Mouse (Mus musculus) B cell, adult 2 months (primary cell): Measurements from ENCODE around the gene Cep152.

Source experiments
- DNase-seq, 2 experiments: peaks; one replicate each; pipeline ENCODE4 v3.0.0; 2022

Cep152 gene

DNA sequence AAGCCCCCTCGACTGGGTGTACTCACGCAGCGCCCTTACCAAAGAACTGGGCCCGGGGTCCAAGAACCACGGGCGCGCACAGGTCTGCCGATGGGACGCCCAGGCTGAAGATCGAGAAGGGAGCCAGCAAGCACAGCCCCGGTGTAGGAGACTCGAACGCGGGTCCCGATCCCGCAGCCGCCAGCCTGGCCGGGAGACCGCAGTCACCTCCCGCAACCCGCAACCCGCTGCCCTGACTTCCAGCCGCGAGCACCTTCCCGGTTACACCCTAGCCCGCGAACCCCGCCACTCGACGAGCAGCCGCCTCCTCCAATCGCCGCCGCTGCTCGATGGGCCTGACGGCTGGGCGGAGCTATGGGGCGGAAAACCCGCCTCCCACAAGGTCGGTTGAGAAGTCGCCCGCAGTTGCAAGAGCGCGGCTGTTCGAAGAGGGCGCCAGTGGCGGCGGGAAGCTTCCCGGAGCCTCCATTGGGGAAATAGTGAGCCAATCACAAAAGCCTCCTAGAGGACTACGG is at the start of gene Cep152:
Gene Cep152 (minus strand): TSS at position 277 of the 515 bp plus-strand sequence.
- DNase-seq = peak; percentile 94

DNA sequence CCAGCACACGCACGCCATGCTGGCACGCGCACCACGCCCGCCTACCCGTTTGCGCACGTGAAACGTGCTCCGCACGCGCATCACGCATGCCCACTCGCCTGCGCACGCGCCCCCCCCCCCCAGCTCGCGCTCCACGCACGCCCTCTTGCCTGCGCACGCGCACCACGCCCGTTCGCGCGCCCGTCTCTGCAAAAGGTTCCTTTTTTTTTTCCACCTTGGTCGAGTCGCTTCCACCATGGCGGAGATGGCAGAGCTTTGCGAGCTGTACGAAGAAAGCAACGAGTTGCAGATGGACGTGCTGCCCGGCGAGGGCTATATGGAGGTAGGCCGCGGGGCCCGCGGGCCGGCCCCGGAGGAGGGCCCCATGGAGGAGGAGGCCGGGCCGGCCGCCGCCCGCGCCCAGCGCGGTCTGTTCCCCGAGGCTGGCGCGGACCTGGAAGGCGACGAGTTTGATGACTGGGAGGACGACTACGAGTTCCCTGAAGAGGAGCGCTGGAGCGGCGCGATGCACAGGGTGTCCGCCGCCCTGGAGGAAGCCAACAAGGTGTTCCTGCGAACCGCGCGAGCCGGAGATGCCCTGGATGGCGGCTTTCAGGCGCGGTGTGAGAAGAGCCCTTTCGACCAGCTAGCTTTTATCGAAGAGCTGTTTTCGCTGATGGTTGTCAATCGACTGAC is 48.2 kb upstream of the Cep152 start, which contains the start of gene Eid1:
Gene Eid1 (plus strand): TSS at position 139 of the 675 bp plus-strand sequence.
- peak; percentile 74 to 79 for DNase-seq

DNA sequence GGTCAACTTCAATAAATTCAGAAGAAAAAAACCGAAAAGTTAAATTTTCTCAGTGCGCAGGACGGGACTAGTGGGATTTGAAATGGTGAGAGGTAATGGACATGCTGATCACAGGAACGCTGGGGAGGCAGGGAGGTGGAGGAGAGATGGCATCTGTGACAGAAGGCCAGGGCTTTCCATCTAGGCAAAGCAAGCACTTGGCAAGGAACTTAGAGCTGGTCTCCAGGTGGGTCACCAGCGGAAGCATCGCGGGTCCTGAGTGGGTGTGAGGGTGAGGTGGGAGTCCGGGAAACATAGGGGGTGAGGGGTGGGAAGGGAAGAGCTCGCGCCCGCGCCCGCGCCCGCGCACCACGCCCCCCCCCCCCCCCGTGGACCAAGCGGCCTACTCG is 47.6 kb upstream of the Cep152 start:
- DNase-seq = no peak

DNA sequence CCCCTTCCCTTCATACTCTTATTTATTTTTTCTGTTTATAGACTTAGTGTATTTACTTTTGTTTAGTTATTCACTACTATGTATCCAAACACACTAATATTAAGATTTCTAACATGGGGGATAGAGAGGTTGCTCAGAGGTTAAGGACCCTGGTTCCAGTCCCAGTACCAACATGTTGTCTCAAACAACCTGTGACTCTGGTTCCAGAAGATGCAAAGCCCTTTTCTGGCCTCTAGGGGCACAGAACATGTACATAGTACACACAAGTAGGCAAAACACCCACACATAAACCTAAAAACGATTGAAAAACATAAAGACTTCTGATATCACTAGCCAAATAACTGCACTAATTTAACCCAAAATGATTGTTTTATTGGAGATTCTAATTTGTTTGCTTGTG is 45.9 kb upstream of the Cep152 start:
- peak; percentile 23 to 36 for DNase-seq

DNA sequence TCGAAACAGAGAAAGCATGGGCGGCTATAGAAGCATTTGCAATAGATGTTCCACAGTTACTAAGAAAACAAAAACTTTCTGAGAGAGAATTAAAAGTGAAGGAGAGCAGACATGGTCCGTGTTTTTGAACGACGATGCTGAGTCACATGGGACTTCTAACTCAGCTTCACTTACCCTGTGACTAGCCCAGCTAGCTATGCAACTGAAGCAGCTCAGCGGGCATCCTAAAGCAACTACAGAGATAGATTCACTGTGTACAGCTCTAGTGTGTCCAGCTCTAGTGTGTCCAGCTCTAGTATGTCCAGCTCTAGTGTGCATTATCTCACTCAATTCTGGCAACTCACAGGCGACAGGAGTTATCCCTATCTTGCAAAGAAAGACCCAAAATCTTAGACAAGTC is 42.8 kb upstream of the Cep152 start:
- no peak for DNase-seq

DNA sequence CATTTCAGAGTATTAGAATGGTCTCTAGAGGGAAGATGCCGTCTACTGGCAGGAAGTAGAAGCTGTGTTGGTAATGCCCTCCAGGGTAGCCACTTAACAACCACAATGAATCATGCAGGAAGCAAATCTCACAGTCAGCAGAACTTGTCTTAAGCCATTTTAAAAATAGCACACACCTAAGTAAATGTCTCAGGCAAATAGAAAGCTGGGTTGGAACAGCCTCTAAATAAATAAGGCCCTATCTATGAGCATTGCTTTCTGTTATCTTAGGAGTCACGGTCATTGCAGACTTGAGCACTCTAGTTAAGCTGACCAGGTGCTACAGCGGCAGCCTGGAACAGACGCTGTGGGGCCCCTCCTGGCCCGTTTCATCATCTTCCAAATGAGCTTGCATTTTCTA is 42.3 kb upstream of the Cep152 start:
- DNase-seq = peak; percentile 24

DNA sequence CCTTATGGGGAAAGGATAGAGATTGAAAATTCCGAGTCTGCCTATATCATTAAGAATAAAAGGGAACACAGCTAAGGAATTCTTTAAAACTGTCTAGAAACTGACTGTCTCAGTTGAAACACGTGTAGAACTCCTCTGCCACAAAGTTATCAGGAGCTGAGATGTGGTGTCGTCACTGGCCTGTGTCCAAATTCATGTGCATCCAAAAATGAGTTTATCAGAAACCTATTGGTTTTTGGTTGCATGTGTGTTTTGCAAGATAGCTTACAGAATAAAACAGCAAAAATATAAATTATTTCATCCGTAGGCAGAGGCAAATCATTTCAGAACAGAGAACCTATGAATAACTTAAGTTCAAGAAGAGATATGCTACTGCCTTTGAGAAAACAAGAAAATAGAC is 41.8 kb upstream of the Cep152 start:
- no peak for DNase-seq

DNA sequence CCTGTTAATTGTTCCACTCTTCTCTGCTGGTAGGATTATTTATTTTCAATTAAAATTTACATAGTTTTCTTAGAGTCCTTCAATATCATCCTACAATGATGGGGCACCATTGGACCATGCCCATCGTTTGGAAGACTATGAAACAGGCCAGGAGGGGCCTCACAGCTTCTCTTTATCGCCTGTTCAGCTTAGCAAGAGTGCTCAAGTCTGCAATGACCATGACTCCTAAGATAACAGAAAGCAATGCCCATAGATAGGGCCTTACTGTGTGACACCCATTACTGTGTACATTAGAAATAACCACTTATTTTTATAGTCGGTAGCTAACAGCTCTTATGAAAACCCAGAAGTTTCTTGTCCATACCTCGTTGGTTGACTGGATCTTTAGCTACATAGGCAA is 41.0 kb upstream of the Cep152 start:
- DNase-seq = no peak

DNA sequence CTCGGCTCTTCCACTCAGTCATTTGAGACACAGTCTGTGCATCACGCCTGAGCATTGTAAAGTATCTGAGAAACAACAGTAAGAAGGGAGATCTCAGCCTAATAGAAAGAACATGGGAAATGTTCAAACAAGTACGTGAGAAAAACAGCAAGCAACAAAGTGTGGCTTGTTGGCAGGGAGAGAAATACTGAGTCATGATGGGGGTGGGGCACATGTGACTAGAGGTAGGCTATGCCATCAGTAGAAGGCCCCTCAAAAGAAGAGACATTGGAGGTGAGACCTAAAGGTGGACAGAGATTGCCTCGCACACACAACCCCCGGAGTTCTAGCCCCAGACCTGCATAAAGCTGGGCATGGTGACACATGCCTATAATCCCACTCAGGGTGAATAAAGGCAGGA is 40.3 kb upstream of the Cep152 start:
- no peak for DNase-seq

DNA sequence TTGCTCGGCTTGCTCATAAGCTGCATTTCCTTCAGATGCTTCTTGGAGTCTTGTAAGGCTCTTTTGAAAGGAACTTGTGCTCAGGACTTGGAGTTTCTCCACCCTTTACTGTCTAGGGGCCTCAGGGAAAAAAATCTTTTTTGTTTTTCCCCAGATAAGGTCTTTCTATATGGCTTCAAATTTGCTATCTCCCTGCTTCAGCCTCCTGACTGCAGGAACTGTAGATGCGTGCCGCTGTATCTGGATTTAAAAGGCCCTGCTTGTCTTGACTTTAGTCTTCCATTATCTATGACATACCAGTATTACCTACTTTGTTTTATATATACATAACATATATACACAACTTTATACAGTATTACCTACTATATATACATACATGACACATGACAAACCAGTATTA is 37.6 kb upstream of the Cep152 start:
- no peak for DNase-seq

DNA sequence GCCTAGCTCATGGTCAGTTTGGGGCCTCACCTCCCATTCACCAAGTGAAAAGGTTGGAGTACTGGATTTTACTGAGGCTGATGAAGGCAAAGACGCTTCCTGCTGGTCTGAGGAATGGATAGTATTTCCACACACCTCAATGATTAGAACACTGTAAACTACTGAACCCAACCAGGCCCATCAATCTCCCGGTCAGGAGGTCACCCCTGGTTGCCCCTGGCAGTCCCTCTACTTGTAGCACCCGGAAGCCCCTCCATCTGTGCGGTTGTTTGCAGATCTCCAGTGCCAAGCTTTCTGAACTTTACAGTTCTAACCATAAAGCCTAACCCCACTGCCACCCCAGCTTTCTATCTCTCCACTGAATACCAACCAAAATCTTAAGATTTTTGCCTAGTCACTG is 36.2 kb upstream of the Cep152 start:
- no peak for DNase-seq

DNA sequence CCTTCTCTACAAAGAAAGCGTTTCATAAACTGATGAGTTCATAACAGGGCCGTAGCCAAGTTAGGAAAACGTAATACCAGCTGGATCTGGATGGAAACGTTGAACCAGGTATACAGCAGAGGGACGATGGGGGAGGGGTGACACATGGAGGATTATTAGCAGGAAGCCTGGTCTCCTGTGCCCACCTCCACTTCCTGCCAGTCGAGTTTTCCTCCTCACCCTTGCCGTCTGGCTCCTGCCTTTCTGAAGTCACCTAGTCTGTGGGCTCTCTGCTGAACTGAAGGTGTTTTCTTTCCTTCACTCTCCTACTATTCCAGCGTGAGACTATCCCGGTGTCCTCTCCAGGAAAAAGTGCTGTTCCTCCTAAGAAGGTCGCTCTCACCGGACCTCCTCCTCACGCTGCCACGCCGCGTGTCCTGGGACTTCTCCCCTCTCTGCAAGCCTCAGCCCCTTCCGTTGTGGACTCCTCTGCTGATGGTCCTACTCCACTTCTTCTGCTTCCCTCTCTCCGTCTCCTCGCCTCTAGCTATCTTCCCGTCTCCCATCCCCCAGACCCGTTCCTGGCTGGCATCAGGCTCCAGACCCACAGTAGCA is 35.7 kb upstream of the Cep152 start:
- DNase-seq = peak; percentile 2 to 8

DNA sequence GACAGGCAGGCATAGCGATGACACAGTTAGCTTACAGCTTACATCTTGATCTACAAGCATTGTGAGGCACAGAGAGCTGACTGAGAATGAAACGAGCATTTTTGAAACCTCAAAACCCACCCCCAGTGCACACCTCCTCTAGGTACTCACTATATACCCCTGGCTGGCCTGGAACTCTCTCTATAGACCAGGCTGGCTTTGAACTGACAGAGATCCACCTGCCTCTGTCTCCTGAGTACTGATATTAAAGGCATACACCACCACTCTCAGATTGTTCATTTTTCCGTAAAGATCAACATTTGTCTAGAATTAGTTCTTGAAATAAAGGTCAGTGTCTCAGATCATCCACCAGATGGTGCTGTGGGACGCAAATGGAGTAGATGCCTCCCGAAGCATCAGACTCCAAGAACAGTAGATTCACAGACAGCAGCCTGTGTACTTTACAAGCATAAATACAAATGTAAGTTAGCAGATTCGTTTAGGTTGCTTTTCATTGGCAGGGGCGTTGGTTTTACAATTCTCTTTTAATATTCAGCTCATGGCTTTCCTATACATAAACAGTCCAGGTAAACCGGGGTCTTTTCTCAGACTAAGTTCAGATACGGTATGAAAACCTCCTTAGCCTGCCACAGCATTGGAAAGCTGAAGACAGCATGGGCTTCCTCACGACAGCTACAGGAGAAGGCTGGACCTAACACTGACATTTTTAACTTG is 35.1 kb upstream of the Cep152 start:
- peak; percentile 78 to 80 for DNase-seq

DNA sequence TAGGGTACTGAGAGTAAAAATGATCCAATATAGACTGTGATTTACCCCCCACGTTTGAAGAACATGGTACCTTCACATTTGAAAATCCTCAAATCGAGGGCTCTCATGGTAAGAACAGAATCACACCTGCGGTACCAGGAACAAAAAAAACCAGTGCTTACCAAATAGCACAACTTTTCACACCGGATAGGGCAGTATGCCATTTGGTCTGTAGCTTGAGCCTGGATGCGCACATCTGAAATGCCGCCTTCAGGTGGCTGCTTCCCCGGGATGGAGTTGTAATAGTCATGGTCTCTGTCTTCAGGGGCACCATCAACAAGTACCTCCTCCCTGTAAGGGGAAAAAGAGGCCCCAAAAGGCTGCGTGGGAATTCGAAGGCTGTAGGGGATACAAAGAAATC is 30.5 kb upstream of the Cep152 start:
- no peak for DNase-seq

DNA sequence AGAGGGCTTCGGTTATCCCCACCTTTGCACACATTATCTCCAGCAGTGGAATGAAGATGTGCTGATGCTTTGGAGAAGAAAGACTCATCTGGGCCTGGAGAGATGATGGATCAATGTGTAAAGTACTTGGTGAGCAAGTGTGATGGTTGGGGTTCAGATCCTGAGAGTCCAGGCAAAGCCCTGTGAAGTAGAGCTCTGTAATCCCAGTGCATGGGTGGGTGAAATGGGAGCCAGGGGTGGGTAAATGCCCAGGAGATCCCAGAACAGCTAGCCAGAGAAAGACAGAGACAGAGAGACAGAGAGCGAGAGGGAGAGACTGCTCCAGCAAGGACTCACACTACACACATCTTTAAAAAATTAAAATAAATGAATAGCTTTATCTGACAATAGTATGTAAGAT is 28.4 kb upstream of the Cep152 start:
- DNase-seq = no peak

DNA sequence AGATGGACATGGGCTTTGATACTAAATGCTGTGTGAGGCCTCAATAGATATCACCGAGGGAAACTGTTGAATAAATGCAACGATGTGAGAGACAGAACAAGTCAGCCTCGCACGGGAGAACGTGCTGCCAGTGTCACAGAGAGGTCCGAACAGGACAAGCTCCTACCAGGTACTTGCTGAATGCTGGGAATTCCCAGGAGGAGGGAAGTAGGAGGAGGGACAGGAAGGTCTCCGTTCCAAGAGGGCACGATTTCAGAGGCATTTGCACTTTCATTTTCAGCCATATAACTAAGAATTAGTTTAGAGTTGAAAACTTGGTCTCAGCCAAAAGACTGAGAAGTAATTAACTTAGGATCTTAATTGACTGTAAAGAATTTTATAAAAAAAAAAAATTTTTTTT is 26.6 kb upstream of the Cep152 start:
- DNase-seq = no peak

DNA sequence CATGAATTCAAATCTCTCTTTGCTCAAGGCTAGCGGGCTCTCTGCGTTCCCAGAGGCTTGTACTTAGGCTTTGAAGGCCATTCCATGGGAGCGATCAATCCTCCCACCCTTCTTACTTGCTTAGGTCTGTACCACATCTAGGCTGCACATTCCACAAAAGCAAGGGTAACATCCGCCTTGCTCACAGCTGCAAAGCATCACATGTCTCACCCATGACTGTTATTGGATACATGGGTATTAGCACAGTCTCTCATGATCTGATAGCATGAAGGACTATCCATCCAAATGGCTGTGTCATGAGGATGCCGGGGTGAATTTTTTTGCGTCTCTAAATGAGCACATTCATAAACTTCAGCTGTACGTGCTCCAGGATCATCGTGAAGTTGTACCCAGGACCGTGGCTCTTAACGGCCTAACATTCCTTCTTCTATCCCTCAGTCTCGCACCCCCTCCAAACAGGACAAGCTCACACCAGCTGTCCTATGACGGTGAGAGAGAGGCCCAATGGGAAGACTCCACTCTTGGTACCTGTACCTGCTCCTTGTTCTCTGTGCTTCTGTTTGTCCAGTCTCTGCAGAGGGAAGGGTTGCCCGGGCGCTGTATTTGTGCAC is 25.9 kb upstream of the Cep152 start:
- no peak for DNase-seq

DNA sequence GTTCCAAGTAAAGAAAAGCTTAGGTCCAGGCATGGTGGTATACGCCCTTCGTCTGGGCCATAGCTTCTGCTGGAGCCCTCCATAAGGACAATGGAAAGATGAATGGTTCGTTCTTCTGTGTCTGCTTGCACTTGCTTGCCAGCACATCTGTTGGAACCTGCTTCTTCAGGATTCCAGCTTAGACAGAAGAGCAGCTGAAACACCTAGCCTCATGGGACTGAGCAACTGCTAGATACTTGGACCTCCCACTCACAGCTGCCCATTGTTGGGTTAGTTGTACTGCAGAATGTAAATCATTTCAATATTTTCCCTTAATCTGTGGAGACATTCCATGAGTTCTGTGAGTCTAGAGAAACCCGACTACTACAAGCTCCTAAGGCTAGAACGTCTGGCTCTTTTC is 25.1 kb upstream of the Cep152 start:
- DNase-seq = no peak

DNA sequence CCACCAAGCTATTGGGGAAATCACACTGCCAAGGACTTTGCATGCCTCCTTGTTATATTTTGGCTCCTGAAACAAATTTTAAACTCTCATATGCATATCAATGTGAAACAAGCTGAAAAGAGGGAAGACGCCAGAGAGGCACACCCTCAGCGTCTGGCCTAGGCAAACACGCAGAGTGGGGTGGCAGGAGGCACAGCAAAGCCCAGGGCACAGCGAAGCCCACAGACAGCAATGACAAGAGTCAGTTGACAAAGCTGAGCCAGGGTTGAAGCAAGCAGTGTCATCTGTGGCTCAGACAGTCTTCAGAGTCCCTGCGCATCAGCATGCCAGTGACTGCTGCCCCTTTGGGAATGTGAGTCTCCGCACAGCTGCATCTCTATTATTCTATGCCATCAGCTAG is 20.0 kb upstream of the Cep152 start:
- no peak for DNase-seq

DNA sequence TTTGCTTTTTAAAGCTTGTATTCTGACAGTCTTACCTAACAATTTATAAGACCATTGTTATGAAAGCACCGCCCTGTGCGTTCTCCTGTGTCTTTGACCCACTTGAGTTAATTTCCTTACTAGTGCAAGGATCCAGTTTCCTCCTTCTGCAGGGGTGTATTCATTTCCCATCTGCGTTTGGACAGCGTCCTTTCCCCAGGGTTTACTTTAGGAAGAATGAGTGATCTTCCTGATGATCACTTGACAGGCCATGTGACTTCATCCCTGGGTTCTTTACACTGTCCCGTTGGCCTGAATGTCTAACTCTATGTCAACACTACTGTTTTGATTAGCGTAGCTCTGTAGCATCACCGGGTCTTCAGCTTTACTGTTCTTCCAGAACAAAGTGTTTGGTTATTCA is 12.4 kb upstream of the Cep152 start:
- DNase-seq = no peak

DNA sequence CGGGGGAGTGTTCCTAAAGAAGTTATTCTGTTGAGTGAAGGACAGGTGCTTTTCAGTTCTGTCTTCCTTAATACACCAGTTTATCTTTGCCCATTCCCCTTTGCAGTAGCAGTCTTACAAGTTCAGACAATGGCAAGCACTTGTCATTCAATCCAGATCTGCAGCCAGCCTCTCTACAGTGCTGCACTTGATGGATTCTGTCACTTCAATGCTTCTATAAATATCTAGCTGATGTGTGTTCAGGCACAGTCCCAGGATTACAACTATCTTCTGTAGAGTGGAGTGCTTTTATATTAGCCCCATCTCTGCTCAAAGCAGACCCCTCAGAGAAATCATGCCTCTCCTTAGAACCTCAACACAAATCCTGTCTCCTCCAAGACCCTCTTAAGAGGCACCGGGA is 5.1 kb upstream of the Cep152 start:
- no peak for DNase-seq

DNA sequence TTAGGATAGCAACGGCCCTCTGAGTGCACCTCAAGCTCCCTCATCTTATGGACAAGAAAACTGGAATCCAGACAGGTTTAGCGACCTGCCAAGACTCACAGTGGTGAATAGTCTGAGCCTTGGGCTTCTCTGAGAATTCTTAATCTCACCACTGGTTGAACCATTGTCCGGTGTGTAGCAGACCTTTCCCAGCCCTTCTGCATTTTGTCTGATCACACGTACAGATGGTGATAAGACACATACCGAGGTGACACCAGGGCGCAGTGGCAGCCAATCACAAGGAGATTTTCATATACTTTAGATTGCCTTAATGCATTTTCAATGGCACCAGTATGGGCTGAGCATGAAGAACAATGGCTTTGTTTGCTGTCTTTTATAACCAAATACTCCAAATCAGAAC is 3.6 kb upstream of the Cep152 start:
- no peak for DNase-seq

DNA sequence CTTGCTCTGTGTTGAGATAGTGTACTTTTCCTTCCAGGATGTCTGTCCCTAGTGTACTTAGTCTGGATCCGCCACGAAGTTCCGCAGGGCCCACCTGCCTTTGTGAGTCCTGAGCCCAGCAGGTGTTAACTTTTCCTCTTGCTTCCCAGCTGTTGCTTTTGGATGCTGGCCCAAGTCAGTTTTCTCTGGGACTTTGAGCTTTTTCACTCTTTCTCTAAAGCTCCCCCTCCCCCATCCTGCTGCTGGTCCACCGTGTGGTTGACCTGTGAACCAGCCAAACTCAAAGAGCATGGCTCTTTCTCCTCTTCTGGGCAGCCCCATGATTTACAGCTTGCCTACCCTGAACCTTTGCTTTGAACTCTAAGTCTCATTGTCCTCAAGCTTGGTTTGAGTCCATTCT is 1.6 kb upstream of the Cep152 start:
- no peak for DNase-seq
